Mouse (Mus musculus) ES-Bruce4 (cell line): ENCODE measurements around the gene Foxd4.
"Not testable (repeated sequence)": the region's sequence is repeated elsewhere in the genome, so short reads cannot be mapped to it uniquely, and the experiment has no call there.

Source experiments
- CTCF ChIP-seq: IDR thresholded peaks from one replicate; pipeline ENCODE4 v1.8.1; 2011; ENCODE audit warnings: low read depth, low read length
- EP300 ChIP-seq: IDR thresholded peaks from 2 replicates; pipeline ENCODE4 v1.6.1; 2011; ENCODE audit warnings: low read depth, low read length; ENCODE audit not compliant: insufficient read depth
- POLR2A ChIP-seq: IDR thresholded peaks from one replicate; pipeline ENCODE4 v1.8.1; 2011; ENCODE audit warnings: low read length; ENCODE audit not compliant: insufficient read depth

- TF ChIP-seq EP300, CTCF, POLR2A: not testable (repeated sequence)
Observed at GRCm38 (mm10) chr19:24875129-24875870, 25.7 kb downstream of the Foxd4 start, which contains the start of gene Gm10053.
